Mouse (Mus musculus) midbrain, embryonic 10.5 days (tissue): ENCODE data around the gene Trip4. TPM values are rescaled to one million over a fixed set of nuclear protein-coding genes. Genes with fewer than 3 reads are reported as not detected.

Experiments used
- DNase-seq: peaks from one replicate; pipeline ENCODE4 v3.0.0-alpha.2; 2017; ENCODE audit warnings: low spot score
- H3K27ac ChIP-seq: fragments of 300-500 bp; sonication (generic); replicated peaks from 2 replicates; pipeline ENCODE4 v1.5.1; 2016; ENCODE audit warnings: mild to moderate bottlenecking
- H3K27me3 ChIP-seq: fragments of 300-500 bp; sonication (generic); 2 replicates; pipeline ENCODE4 v1.6.1; 2016; ENCODE audit warnings: low read depth, mild to moderate bottlenecking; ENCODE audit not compliant: poor library complexity, severe bottlenecking
- H3K36me3 ChIP-seq: fragments of 300-500 bp; sonication (generic); 2 replicates; pipeline ENCODE4 v1.6.1; 2016; ENCODE audit warnings: mild to moderate bottlenecking, moderate library complexity
- H3K4me1 ChIP-seq: fragments of 300-500 bp; sonication (generic); 2 replicates; pipeline ENCODE4 v1.6.1; 2016
- H3K4me3 ChIP-seq: fragments of 300-500 bp; sonication (generic); 2 replicates; pipeline ENCODE4 v1.5.1; 2016; ENCODE audit warnings: mild to moderate bottlenecking, moderate library complexity
- H3K9me3 ChIP-seq: fragments of 300-500 bp; sonication (generic); replicated peaks from 2 replicates; pipeline ENCODE4 v1.6.1; 2016; ENCODE audit warnings: mild to moderate bottlenecking
- WGBS: fragments of 180-500 bp; shearing (Covaris S2); methylation state at CpG from one replicate; pipeline ENCODE4 v1.1.7; 2016; 5-methylcytosine and 5-hydroxymethylcytosine counted together
- polyA plus RNA-seq: library from polyadenylated mRNA; unstranded; fragments of >200 nt; fragmentation: Nextera tagmentation; extraction: Ambion mirVana; gene quantifications from 2 replicates; pipeline ENCODE4 v1.2.1, GENCODE M21; 2016

Trip4 gene
- polyA plus RNA-seq, 1 experiment from 2014 or later, result 32.2 TPM

DNA sequence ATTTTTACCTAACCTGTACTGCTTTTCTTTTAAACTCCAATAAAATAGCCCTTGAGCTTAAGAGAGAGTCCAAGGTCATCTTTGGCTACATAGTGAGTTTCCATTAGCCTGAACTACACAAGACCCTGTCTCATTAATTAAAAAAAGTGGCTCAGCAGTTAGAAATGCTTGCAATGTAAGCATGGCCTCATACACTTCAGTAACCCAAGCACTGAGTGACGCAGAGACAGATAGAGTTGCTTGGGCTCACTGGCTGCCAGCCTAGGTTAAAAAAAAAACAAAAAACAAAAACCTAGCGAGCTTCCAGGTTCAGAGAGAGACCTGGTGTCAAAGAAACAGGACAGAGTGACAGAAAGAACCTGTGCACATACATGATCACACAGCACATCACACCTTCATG, 95.8 kb downstream of the Trip4 start:
- no peaks in the 10 kb centered on the region for H3K27me3 ChIP-seq
- H3K9me3 ChIP-seq, result peaks cover 5% of the 10 kb centered on the region; the same call in 1 of the 2 replicates
- no peak overlapping the region for H3K27ac ChIP-seq
- H3K4me1 ChIP-seq, result 0 out of 2 replicates have a peak, but pooled peaks cover under 1% of the 10 kb centered on the region
- no peak overlapping the region for H3K4me3 ChIP-seq
- WGBS, result 86% methylated on average over 2 of the region's 2 CpGs
- DNase-seq, result no peak
- H3K36me3 ChIP-seq, result peaks cover 46% of the 10 kb centered on the region

DNA sequence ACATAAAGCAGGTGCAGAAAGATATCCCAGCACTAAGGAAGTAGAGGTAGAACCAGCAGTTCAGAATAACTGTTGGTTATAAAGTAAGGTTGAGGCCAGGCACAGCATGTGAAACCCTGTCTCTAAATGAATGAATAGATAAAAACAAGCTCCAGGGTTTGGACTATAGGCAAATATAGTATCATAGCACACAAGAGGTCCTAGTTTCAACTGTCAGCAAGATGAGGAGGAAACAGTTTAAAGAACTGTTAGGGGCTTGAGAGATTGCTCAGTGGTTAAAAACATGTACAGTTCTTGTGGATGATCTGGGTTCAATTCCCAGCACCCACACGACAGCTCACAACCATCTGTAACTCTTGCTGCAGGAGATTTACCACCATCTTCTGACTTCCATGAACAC, 96.8 kb downstream of the Trip4 start:
- no peak for DNase-seq

DNA sequence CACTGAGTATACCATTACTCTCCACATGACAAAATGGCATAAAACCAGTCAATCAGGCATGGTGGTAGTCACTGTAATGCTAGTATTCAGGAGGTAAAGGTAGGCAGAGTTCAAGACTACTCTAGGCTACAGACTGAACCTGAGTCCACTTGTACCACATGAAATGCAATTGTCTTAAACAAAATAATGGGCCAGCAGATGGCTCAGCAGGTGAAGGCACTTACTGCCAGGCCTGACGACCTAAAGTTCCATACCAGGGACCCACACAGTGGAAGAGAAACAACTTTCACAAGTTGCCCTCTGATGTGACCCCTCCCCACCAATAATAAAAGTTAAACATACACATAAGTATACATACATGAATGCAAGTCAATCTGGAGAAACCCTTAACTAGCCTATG, 100.8 kb downstream of the Trip4 start:
- Histone ChIP-seq H3K4me3 (no peak overlapping the region), H3K4me1 (0 out of 2 replicates have a peak, but pooled peaks cover 6% of the 10 kb centered on the region), H3K36me3 (peaks cover 8% of the 10 kb centered on the region; the same call in 1 of the 2 replicates), H3K9me3 (no peaks in the 10 kb centered on the region), H3K27me3 (no peaks in the 10 kb centered on the region), H3K27ac (no peak overlapping the region)
- WGBS, result 71% methylated on average over 1 of the region's 1 CpGs
- DNase-seq, result no peak

More for the DNA sequence above, 96.8 kb downstream of the Trip4 start:
- Histone ChIP-seq H3K27me3 (no peaks in the 10 kb centered on the region), H3K4me3 (no peak overlapping the region), H3K4me1 (0 out of 2 replicates have a peak, but pooled peaks cover 6% of the 10 kb centered on the region), H3K36me3 (peaks cover 36% of the 10 kb centered on the region), H3K9me3 (peaks cover 5% of the 10 kb centered on the region; the same call in 1 of the 2 replicates), H3K27ac (no peak overlapping the region)
- WGBS, result 100% methylated on average over 1 of the region's 1 CpGs

DNA sequence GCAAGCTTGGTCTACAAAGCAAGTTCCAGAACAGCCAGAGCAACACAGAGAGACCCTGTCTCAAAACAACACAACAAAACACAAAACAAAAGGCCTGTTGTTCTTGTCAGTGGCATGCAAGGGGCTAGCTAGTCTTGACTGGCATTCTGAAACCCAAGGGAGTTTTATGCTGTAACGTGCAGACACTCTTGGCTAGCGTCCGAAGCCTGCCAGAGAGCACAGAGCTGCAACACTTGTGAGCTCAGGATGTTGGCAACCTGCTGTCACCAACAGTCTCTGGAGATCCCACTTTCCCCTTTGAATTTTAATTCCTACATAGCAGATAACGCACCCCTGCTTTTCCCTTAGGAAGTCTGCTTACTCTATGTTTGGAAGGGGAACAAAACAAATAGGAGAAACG, 101.3 kb downstream of the Trip4 start:
- no peaks in the 10 kb centered on the region for H3K27me3 ChIP-seq
- H3K9me3 ChIP-seq, result no peaks in the 10 kb centered on the region
- 75% methylated on average over 5 of the region's 5 CpGs for WGBS
- 0 out of 2 replicates have a peak, but pooled peaks cover 6% of the 10 kb centered on the region for H3K4me1 ChIP-seq
- no peak overlapping the region for H3K27ac ChIP-seq
- H3K36me3 ChIP-seq, result peaks cover 8% of the 10 kb centered on the region; the same call in 1 of the 2 replicates
- no peak for DNase-seq
- H3K4me3 ChIP-seq, result no peak overlapping the region

DNA sequence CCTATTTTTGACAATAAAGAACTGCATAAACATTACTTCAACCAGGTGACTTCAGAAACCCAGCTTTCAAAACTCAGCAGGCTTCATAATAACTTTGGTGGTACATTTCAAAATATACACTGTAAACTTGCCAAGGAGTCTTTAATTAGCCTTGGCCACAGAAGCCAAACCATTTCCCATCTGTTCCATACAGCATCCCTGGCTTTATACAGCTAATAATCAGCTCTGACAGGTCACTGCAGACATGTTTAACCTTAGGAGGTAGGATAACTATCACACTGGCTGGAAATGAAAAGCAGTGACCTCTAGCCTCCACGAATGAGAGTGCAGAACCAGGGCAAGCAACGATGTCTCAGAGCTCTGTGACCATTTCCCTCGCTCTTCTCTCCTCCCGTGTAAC, 108.8 kb downstream of the Trip4 start:
- Histone ChIP-seq H3K27me3 (no peaks in the 10 kb centered on the region), H3K4me3 (no peak overlapping the region), H3K9me3 (no peaks in the 10 kb centered on the region), H3K36me3 (peaks cover 11% of the 10 kb centered on the region), H3K4me1 (0 out of 2 replicates have a peak, but pooled peaks cover 1% of the 10 kb centered on the region), H3K27ac (no peak overlapping the region)
- no peak for DNase-seq
- 85% methylated on average over 4 of the region's 4 CpGs for WGBS

DNA sequence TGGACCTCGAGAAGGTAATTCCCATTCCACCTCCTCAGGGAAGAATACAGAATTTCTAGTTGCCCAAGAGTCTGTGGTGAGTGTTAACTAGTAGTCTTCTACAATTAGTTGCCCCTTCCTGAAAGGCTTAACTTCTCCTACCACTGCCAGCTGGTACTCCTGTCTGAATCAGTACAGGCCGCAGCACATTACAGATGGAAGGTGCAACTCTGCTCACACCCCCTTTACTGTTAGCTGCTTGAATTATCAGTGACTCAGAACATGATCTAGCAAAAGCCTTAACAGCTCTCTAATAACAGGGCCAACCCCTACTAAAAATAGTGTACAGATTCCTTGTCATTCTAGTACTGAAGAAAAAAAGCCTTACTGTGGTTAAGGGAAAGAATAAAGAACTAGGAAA, 112.9 kb downstream of the Trip4 start:
- WGBS, result 97% methylated on average over 2 of the region's 2 CpGs
- DNase-seq, result no peak
- H3K36me3 ChIP-seq, result peaks cover 32% of the 10 kb centered on the region

DNA sequence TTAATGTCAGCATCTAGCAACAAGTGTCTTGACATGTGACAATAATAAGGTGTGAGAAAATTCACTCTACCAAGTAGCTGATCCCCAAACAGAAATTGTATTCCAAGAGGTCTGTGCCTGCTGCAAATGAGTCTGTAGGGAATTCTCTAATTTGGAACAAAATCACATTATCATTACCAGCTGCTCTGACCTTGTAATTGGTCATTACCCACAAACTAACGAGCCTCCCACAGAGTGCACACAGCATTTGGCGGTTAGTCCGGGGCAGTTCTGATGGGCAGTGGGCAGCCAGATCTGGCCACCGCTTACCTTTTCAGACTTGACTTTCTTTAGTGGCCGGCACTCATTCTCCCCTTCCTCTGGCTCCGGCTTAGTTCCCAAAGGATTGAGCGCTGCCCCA, 114.3 kb downstream of the Trip4 start:
- Histone ChIP-seq H3K4me3 (no peak overlapping the region), H3K36me3 (peaks cover 40% of the 10 kb centered on the region), H3K9me3 (no peaks in the 10 kb centered on the region), H3K4me1 (0 out of 2 replicates have a peak, but pooled peaks cover 9% of the 10 kb centered on the region), H3K27me3 (no peaks in the 10 kb centered on the region), H3K27ac (no peak overlapping the region)
- 94% methylated on average over 7 of the region's 7 CpGs for WGBS
- no peak for DNase-seq

More for the DNA sequence above, 112.9 kb downstream of the Trip4 start:
- Histone ChIP-seq H3K4me3 (no peak overlapping the region), H3K27ac (no peak overlapping the region), H3K9me3 (no peaks in the 10 kb centered on the region), H3K27me3 (no peaks in the 10 kb centered on the region), H3K4me1 (0 out of 2 replicates have a peak, but pooled peaks cover 9% of the 10 kb centered on the region)

DNA sequence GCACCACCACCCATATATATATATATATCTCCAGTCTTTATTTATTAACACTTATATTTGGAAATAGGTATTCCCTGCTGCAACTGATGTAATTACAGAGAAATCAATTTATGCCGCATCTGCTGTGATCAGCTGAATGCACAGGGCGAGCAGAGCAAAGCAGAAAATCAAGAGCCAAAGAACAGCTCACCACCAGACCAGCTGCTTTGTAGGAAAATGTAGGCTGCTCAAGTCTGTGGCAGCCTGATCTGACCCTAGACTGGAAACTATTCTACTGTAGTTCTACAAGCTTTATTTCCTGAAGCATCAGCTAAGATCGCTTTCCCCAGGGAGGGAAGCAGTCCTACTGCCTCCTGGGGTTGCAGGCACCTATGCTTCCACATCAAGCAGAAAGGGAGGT, 115.1 kb downstream of the Trip4 start:
- Histone ChIP-seq H3K4me3 (no peak overlapping the region), H3K36me3 (peaks cover 45% of the 10 kb centered on the region), H3K4me1 (0 out of 2 replicates have a peak, but pooled peaks cover 9% of the 10 kb centered on the region), H3K9me3 (no peaks in the 10 kb centered on the region), H3K27ac (no peak overlapping the region), H3K27me3 (no peaks in the 10 kb centered on the region)
- WGBS, result 93% methylated on average over 3 of the region's 3 CpGs
- DNase-seq, result no peak

DNA sequence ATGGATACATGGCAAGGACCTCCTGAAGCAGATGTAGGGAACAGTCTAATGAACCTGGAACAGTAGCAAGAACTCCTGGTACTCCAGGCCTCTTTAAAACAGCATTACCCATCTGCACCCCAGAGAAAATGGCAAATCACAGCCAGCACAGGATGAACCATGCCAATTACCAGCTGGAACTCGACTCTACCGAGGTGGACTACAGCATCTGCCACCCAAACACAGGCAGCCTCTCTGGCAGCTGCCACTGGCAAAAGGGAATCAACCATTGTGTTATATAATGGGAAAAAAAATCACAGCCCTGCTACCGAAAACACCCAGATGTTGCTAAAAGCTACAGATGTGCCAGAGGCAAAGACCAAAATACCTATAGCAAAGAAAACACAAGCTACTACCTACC, 115.5 kb downstream of the Trip4 start:
- DNase-seq, result no peak
- H3K27ac ChIP-seq, result no peak overlapping the region
- H3K36me3 ChIP-seq, result peaks cover 48% of the 10 kb centered on the region
- WGBS, result 86% methylated on average over 3 of the region's 3 CpGs
- H3K4me1 ChIP-seq, result 0 out of 2 replicates have a peak, but pooled peaks cover 9% of the 10 kb centered on the region
- no peaks in the 10 kb centered on the region for H3K27me3 ChIP-seq
- H3K4me3 ChIP-seq, result no peak overlapping the region
- no peaks in the 10 kb centered on the region for H3K9me3 ChIP-seq

DNA sequence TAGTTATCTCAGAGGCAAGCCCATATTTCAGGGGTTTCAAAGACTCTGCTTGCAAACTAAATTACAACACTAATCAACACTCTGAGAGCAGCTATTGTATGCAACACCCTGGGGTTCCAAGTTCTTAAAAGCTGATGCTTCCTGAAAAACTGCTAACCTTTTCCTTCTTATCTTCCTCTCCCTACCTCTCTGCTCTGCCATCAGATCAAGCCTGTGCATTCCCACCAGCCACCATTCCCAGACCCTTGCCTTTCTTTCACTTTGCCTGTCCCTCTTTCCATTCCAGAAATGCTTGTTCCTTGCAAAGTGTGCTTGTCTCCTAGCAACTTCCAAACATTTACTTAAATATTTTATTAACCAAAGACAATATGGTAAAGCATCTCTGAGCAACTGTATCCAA, 116.7 kb downstream of the Trip4 start:
- no peak for DNase-seq
- Histone ChIP-seq H3K9me3 (no peaks in the 10 kb centered on the region), H3K4me1 (peaks cover 21% of the 10 kb centered on the region), H3K4me3 (no peak overlapping the region), H3K27me3 (no peaks in the 10 kb centered on the region), H3K27ac (no peak overlapping the region), H3K36me3 (peaks cover 48% of the 10 kb centered on the region)

DNA sequence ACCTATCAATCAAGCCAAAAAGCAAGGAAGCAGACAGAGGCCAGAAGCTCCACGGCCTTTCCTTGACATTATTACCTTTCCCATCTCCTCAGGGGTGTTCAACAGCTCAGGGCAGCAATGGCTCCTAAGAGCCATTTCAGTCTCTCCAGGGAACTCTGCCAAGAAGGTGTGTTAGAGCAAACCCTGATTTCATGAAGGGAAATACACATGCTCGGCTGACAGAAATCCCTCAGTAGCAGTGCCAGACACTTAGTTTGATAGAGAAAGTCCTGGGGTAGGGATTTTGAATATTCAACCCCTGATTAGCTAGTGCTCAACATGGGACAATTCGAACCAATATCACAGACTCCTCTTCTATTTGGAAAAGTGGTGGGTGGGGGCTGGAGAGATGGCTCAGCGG, 117.5 kb downstream of the Trip4 start:
- H3K27ac ChIP-seq, result no peak overlapping the region
- no peaks in the 10 kb centered on the region for H3K27me3 ChIP-seq
- H3K4me1 ChIP-seq, result peaks cover 21% of the 10 kb centered on the region
- H3K4me3 ChIP-seq, result no peak overlapping the region
- 91% methylated on average over 4 of the region's 4 CpGs for WGBS
- peaks cover 49% of the 10 kb centered on the region for H3K36me3 ChIP-seq
- no peak for DNase-seq
- H3K9me3 ChIP-seq, result no peaks in the 10 kb centered on the region

DNA sequence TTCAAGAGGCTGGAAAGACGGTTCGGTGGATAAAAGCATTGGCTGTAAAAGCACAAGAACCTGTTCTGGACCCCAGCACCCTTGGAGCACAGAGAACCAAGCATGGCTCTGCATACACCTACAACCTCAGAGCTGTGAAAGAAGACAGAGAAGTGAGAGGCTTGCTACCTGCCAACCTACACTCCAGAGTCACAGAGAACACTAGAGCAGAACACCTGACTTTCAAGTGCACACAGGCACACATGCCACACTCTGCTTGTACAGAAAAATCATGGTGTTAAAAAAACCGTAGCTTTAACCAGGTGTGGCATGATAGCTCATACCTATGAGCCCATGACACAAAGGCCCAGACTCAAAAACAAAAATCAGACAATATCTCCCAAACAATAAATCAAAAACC, 118.8 kb downstream of the Trip4 start:
- WGBS, result 88% methylated on average over 3 of the region's 3 CpGs
- H3K36me3 ChIP-seq, result peaks cover 43% of the 10 kb centered on the region

DNA sequence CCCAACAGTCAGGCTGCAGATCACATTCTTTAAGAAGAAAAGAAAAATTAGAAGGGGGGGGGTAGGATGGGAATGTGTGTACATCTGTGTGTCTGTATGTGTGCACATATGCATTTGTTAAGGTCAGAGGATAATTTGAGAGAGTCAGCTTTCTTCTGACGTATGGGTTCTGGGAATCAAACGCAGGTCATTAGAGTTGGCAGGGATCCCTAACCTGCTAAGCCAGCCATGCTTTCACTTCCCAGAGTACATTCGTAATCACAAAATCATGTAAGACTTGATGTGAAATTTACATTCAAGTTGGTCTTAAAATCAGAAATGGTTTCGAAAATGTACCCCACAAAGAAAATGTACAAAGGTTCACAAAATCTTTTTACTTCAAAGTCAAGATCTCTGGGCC, 120.0 kb downstream of the Trip4 start:
- peaks cover 20% of the 10 kb centered on the region for H3K4me1 ChIP-seq
- H3K27me3 ChIP-seq, result no peaks in the 10 kb centered on the region
- no peak overlapping the region for H3K4me3 ChIP-seq
- no peak overlapping the region for H3K27ac ChIP-seq
- DNase-seq, result no peak
- WGBS, result 86% methylated on average over 4 of the region's 4 CpGs
- H3K36me3 ChIP-seq, result peaks cover 30% of the 10 kb centered on the region
- no peaks in the 10 kb centered on the region for H3K9me3 ChIP-seq

More for the DNA sequence above, 118.8 kb downstream of the Trip4 start:
- peaks cover 20% of the 10 kb centered on the region for H3K4me1 ChIP-seq
- H3K9me3 ChIP-seq, result no peaks in the 10 kb centered on the region
- no peaks in the 10 kb centered on the region for H3K27me3 ChIP-seq
- DNase-seq, result no peak
- H3K27ac ChIP-seq, result no peak overlapping the region
- no peak overlapping the region for H3K4me3 ChIP-seq
